Mouse (Mus musculus) CH12.LX (cell line): ENCODE results near the gene Arhgef25.

Experiments
- CTCF ChIP-seq, 2 experiments: IDR thresholded peaks in 1 of 2; conservative IDR thresholded peaks in 1 of 2; 2 replicates each; pipeline ENCODE4 v1.5.1; 2011 to 2012; ENCODE audit warnings: low read depth in 2 of 2, low read length in 2 of 2, improper control_type of control experiment in 1 of 2, inconsistent platforms in 1 of 2, mild to moderate bottlenecking in 1 of 2, moderate library complexity in 1 of 2
- JUND ChIP-seq: conservative IDR thresholded peaks from 2 replicates; pipeline ENCODE4 v1.6.1; 2011; ENCODE audit warnings: low read depth, low read length, improper control_type of control experiment
- POLR2A ChIP-seq: IDR thresholded peaks from 2 replicates; pipeline ENCODE4 v1.6.1; 2011; ENCODE audit warnings: low read depth, mild to moderate bottlenecking, improper control_type of control experiment, low read length
- RAD21 ChIP-seq: IDR thresholded peaks from 2 replicates; pipeline ENCODE4 v1.6.1; 2011; ENCODE audit warnings: low read depth, mild to moderate bottlenecking, low read length, improper control_type of control experiment, moderate library complexity

DNA sequence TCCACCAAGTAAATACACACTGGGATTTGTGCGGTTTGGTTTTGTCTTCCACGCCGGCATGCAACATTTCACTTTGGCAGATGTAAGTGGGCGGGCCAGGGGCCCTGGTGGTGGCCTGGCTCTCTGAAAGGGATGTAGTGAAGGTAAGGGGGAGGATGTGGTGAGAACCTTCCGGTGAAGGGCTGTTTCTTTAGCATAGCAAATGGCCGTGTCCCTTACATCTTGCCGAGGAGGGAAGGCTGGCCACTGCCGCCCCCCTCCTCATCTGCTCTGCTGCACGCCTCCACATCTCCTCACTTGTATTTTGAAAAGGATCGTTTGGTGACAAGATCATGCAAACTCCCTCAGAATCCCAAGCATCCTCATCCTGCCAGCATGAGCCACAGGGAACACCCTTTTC lies 35.8 kb upstream of the Arhgef25 start:
- TF ChIP-seq POLR2A = no peak
- TF ChIP-seq CTCF (conservative IDR thresholded peaks at IDR 0.05 in 1 of 2, IDR thresholded peaks at IDR 0.05 in 1 of 2; ENCODE audit: low read depth in 2 of 2, low read length in 2 of 2) = no peak
- no peak for TF ChIP-seq JUND
- no peak for TF ChIP-seq RAD21
